ENCODE assay signal across 17 mouse cellular contexts in the genomic region with DNA sequence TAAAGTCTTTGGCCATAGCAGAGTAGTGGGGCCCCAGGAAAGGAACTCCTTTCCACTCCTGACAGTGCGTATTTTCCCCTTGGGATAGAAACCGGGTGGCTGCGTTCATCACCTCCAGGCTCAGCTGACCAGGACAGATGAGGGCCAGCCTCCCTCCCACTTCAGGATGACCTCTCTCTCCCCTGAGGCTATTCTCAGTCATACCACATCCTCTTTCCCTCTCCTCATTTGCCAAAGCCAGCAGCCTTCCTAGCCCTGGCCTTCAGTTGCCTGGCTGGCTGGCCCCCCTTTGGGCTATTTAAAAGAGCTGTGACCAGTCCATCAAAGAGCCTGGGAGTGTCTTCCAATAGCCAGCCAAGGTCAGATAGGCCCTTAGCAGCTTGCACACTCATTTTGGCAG. TPM values are rescaled to one million over a fixed set of nuclear protein-coding genes. Genes with fewer than 3 reads are reported as not detected.
DNase-seq lines count a peak whose midpoint lies in the region; ATAC-seq lines count a peak whose summit lies in the region.
"Had no signal": no experiment of that assay in that cellular context is flagged by ENCODE, and none has a peak within 500 bp of the region (broad histone marks: within the 10 kb centered on the region; RNA-seq: fewer than 3 reads in every experiment).

No protein-coding gene starts in this region.

- WGBS in kidney, embryonic 15.5 days = 60% methylated on average over 3 of the region's 3 CpGs

- H3K4me1 ChIP-seq in kidney, embryonic 15.5 days = no peaks in the 10 kb centered on the region
- H3K4me1 ChIP-seq: forebrain, embryonic 10.5 days; hindbrain, embryonic 15.5 days; midbrain, embryonic 12.5 days had no signal

- peak; percentile 35 for ATAC-seq in megakaryocyte progenitor cell, adult 5-6 weeks (replicated peaks; ENCODE audit: poor library complexity)
- ATAC-seq in kidney, embryonic 15.5 days (replicated peaks; ENCODE audit: low FRiP score) = no peak

- H3K27me3 ChIP-seq in kidney, embryonic 15.5 days = no peaks in the 10 kb centered on the region
- H3K27me3 ChIP-seq: hindbrain, embryonic 15.5 days; liver, embryonic 15.5 days; midbrain, embryonic 12.5 days had no signal

- no peak overlapping the region for H3K4me2 ChIP-seq in kidney, embryonic 15.5 days
- H3K4me2 ChIP-seq: hindbrain, embryonic 15.5 days; liver, embryonic 15.5 days; midbrain, embryonic 12.5 days had no signal

- no peak overlapping the region for H3K27ac ChIP-seq in kidney, embryonic 15.5 days
- H3K27ac ChIP-seq: embryonic facial prominence, embryonic 10.5 days; forebrain, embryonic 10.5 days; hindbrain, embryonic 15.5 days; kidney, postnatal 0 days; liver, embryonic 15.5 days; midbrain, embryonic 12.5 days had no signal

- peaks cover 27% of the 10 kb centered on the region for H3K36me3 ChIP-seq in kidney, embryonic 15.5 days
- H3K36me3 ChIP-seq: midbrain, embryonic 12.5 days had no signal

- intact Hi-C loops in gastrocnemius, postnatal 14 days (cut with DNase I; ENCODE audit: low total_unique reads) = no loop called here

- H3K4me3 ChIP-seq in kidney, embryonic 15.5 days (replicated peaks) = no peak overlapping the region
- H3K4me3 ChIP-seq: embryonic facial prominence, embryonic 10.5 days; forebrain, embryonic 10.5 days; hindbrain, embryonic 15.5 days; liver, embryonic 15.5 days; midbrain, embryonic 12.5 days had no signal

- no peak overlapping the region for H3K9ac ChIP-seq in kidney, embryonic 15.5 days
- H3K9ac ChIP-seq: hindbrain, embryonic 15.5 days; liver, embryonic 15.5 days; midbrain, embryonic 12.5 days had no signal

- peak; percentile 61 for DNase-seq in adrenal gland, adult 2 months
- DNase-seq in adrenal gland, postnatal 4 days (ENCODE audit: low spot score in 2 of 2) = no peak
- peak; percentile 72 for DNase-seq in layer of hippocampus, adult 9-11 months
- DNase-seq in layer of hippocampus, adult 8-10 months (ENCODE audit: low spot score in 2 of 2) = no peak
- DNase-seq in gastrocnemius, postnatal 14 days = peak; percentile 28
- DNase-seq in lung, adult 18-20 months = no peak
- DNase-seq: cerebellum, adult 18-20 months; thymus, postnatal 36 days had no signal

- no peaks in the 10 kb centered on the region for H3K9me3 ChIP-seq in kidney, embryonic 15.5 days (replicated peaks)
- H3K9me3 ChIP-seq: embryonic facial prominence, embryonic 10.5 days; forebrain, embryonic 10.5 days; G1E; hindbrain, embryonic 15.5 days; liver, embryonic 15.5 days; midbrain, embryonic 12.5 days had no signal

RNA-seq across cellular contexts. Expression of a gene that starts 29.8 kb away (rescaled TPM):
- 10 to 100 TPM; 42.6 to 55.1 TPM for total RNA-seq in adrenal gland, adult 2 months (2021)
- 28.4 and 38.7 TPM in 2 replicates for polyA plus RNA-seq in adrenal gland, adult 2 months (2012; rRNA removed)
- total RNA-seq in adrenal gland, postnatal 4 days (2021) = 10 to 100 TPM; 26.1 to 31.0 TPM
- total RNA-seq in layer of hippocampus, adult 8-10 months (2022) = 10 to 100 TPM; 33.4 to 45.8 (median 37.3) TPM
- total RNA-seq in gastrocnemius, postnatal 14 days (2021) = 10 to 100 TPM; 43.8 to 47.2 TPM
- total RNA-seq in megakaryocyte progenitor cell, adult 5-6 weeks (2015) = 29.6 and 48.4 TPM in 2 replicates
- total RNA-seq in megakaryocyte progenitor cell, adult 5-6 weeks (2017) = 26.4 and 34.4 TPM in 2 replicates
- 29.6 and 35.1 TPM in 2 replicates for polyA plus RNA-seq in kidney, embryonic 15.5 days (2015; fragmentation: Nextera tagmentation; extraction: Ambion mirVana)

RNA-seq across cellular contexts. Expression of a gene that starts 30.1 kb away (rescaled TPM):
- 100 to 1,000 TPM in 1 of 2 experiments, 10 to 100 TPM in 1; 59.0 to 146 TPM for total RNA-seq in adrenal gland, adult 2 months (2021)
- 37.4 and 66.4 TPM in 2 replicates for polyA plus RNA-seq in adrenal gland, adult 2 months (2012; rRNA removed)
- total RNA-seq in adrenal gland, postnatal 4 days (2021) = 10 to 100 TPM; 37.8 to 41.5 TPM
- 10 to 100 TPM in 2 of 4 experiments, 1 to 10 TPM in 2; 4.9 to 14.6 (median 9.5) TPM for total RNA-seq in layer of hippocampus, adult 8-10 months (2022)
- 10 to 100 TPM; 12.2 to 13.8 TPM for total RNA-seq in gastrocnemius, postnatal 14 days (2021)
- total RNA-seq in megakaryocyte progenitor cell, adult 5-6 weeks (2015) = 0.94 and 2.5 TPM in 2 replicates
- total RNA-seq in megakaryocyte progenitor cell, adult 5-6 weeks (2017) = 2.5 and 3.9 TPM in 2 replicates
- polyA plus RNA-seq in kidney, embryonic 15.5 days (2015; fragmentation: Nextera tagmentation; extraction: Ambion mirVana) = 37.9 and 40.1 TPM in 2 replicates

RNA-seq across cellular contexts. Expression of a gene that starts 46.1 kb away (rescaled TPM):
- total RNA-seq in adrenal gland, adult 2 months (2021) = 1 to 10 TPM; 8.2 to 9.8 TPM
- polyA plus RNA-seq in adrenal gland, adult 2 months (2012; rRNA removed) = 6.7 and 7.3 TPM in 2 replicates
- 10 to 100 TPM; 49.7 to 62.0 TPM for total RNA-seq in adrenal gland, postnatal 4 days (2021)
- 1 to 10 TPM; 6.0 to 7.6 (median 6.4) TPM for total RNA-seq in layer of hippocampus, adult 8-10 months (2022)
- total RNA-seq in gastrocnemius, postnatal 14 days (2021) = 1 to 10 TPM; 4.4 to 7.1 TPM
- total RNA-seq in megakaryocyte progenitor cell, adult 5-6 weeks (2015) = 66.1 and 75.7 TPM in 2 replicates
- total RNA-seq in megakaryocyte progenitor cell, adult 5-6 weeks (2017) = 289 and 346 TPM in 2 replicates
- polyA plus RNA-seq in kidney, embryonic 15.5 days (2015; fragmentation: Nextera tagmentation; extraction: Ambion mirVana) = 173 and 194 TPM in 2 replicates

Comparison
In these comparisons a context has a peak if more than half of its experiments do, and no peak if none do; other contexts are left out.
1. DNase-seq: peak in adrenal gland, adult 2 months (single experiment), layer of hippocampus, adult 9-11 months (single experiment) and gastrocnemius, postnatal 14 days (single experiment); none in adrenal gland, postnatal 4 days (0 of 2), layer of hippocampus, adult 8-10 months (0 of 2) and lung, adult 18-20 months (0 of 2).
2. RNA of a gene that starts 46.1 kb away (total RNA-seq): 66.1 to 346 TPM in megakaryocyte progenitor cell, adult 5-6 weeks and 49.7 to 62.0 TPM in adrenal gland, postnatal 4 days; 8.2 to 9.8 TPM in adrenal gland, adult 2 months, 4.4 to 7.1 TPM in gastrocnemius, postnatal 14 days and 6.0 to 7.6 TPM in layer of hippocampus, adult 8-10 months; every median in the first group is over 4 times any median in the second.